Mouse (Mus musculus) midbrain, embryonic 15.5 days (tissue): Measurements from ENCODE around the gene Adamtsl1. TPM values are rescaled to one million over a fixed set of nuclear protein-coding genes. Genes with fewer than 3 reads are reported as not detected.

Experiments
- ATAC-seq: fragments of 200-750 bp; cut with Nextera tagmentation; replicated peaks from 2 replicates; pipeline ENCODE4 v1.8.0; 2017; ENCODE audit warnings: moderate TSS enrichment
- H3K27ac ChIP-seq: fragments of 300-500 bp; sonication (generic); 2 replicates; pipeline ENCODE4 v1.5.1; 2015; ENCODE audit warnings: mild to moderate bottlenecking, inconsistent platforms
- H3K27me3 ChIP-seq: fragments of 300-500 bp; sonication (generic); replicated peaks from 2 replicates; pipeline ENCODE4 v1.6.1; 2015; ENCODE audit warnings: inconsistent platforms
- H3K36me3 ChIP-seq: fragments of 300-500 bp; sonication (generic); replicated peaks from 2 replicates; pipeline ENCODE4 v1.6.1; 2015; ENCODE audit warnings: inconsistent platforms
- H3K4me1 ChIP-seq: fragments of 300-500 bp; sonication (generic); 2 replicates; pipeline ENCODE4 v1.6.1; 2015; ENCODE audit warnings: inconsistent platforms
- H3K4me2 ChIP-seq: fragments of 300-500 bp; sonication (generic); 2 replicates; pipeline ENCODE4 v1.6.1; 2015; ENCODE audit warnings: inconsistent platforms, mild to moderate bottlenecking, moderate library complexity
- H3K4me3 ChIP-seq: fragments of 300-500 bp; sonication (generic); 2 replicates; pipeline ENCODE4 v1.5.1; 2015; ENCODE audit warnings: mild to moderate bottlenecking, inconsistent platforms
- H3K9ac ChIP-seq: fragments of 300-500 bp; sonication (generic); 2 replicates; pipeline ENCODE4 v1.6.1; 2015; ENCODE audit warnings: mild to moderate bottlenecking, inconsistent platforms
- H3K9me3 ChIP-seq: fragments of 300-500 bp; sonication (generic); 2 replicates; pipeline ENCODE4 v1.6.1; 2016; ENCODE audit warnings: inconsistent platforms
- WGBS: fragments of 180-500 bp; shearing (Covaris S2); methylation state at CpG from one replicate; pipeline ENCODE4 v1.1.7; 2015; ENCODE audit warnings: mixed read lengths; 5-methylcytosine and 5-hydroxymethylcytosine counted together
- polyA plus RNA-seq: library from polyadenylated mRNA; unstranded; fragments of >200 nt; fragmentation: Nextera tagmentation; extraction: Ambion mirVana; gene quantifications from 2 replicates; pipeline ENCODE4 v1.2.1, GENCODE M21; 2015

The Adamtsl1 gene
- polyA plus RNA-seq, 1 experiment from 2014 or later, result 6.5 TPM

GRCm38 (mm10) chr4:86416401-86417025, 902.5 kb downstream of the Adamtsl1 start:
- Histone ChIP-seq H3K4me1 (no peaks in the 10 kb centered on the region), H3K36me3 (no peaks in the 10 kb centered on the region), H3K27me3 (no peaks in the 10 kb centered on the region), H3K9ac (no peak overlapping the region), H3K4me2 (no peak overlapping the region), H3K9me3 (no peaks in the 10 kb centered on the region), H3K27ac (no peak overlapping the region), H3K4me3 (no peak overlapping the region)
- WGBS, result 68% methylated on average over 15 of the region's 15 CpGs
- 0 out of 2 replicates have a peak, but pooled peaks have one; percentile 45 for ATAC-seq

GRCm38 (mm10) chr4:86422586-86422985, 908.6 kb downstream of the Adamtsl1 start:
- ATAC-seq, result no peak
- Histone ChIP-seq H3K4me1 (no peaks in the 10 kb centered on the region), H3K4me3 (no peak overlapping the region), H3K4me2 (no peak overlapping the region), H3K9ac (no peak overlapping the region), H3K27me3 (no peaks in the 10 kb centered on the region), H3K9me3 (no peaks in the 10 kb centered on the region), H3K27ac (no peak overlapping the region), H3K36me3 (no peaks in the 10 kb centered on the region)
- 74% methylated on average over 6 of the region's 6 CpGs for WGBS

- Histone ChIP-seq H3K9ac (no peak overlapping the region), H3K27ac (no peak overlapping the region), H3K4me3 (no peak overlapping the region), H3K27me3 (no peaks in the 10 kb centered on the region), H3K4me2 (no peak overlapping the region), H3K36me3 (no peaks in the 10 kb centered on the region), H3K4me1 (no peaks in the 10 kb centered on the region), H3K9me3 (no peaks in the 10 kb centered on the region)
- 93% methylated on average over 7 of the region's 7 CpGs for WGBS
- no peak for ATAC-seq
These were observed 911.6 kb downstream of the Adamtsl1 start for GRCm38 (mm10) chr4:86425581-86425980.

- no peaks in the 10 kb centered on the region for H3K4me1 ChIP-seq
- no peak overlapping the region for H3K4me3 ChIP-seq
- H3K27me3 ChIP-seq, result no peaks in the 10 kb centered on the region
- no peak overlapping the region for H3K9ac ChIP-seq
- no peak overlapping the region for H3K4me2 ChIP-seq
- no peaks in the 10 kb centered on the region for H3K9me3 ChIP-seq
- H3K27ac ChIP-seq, result no peak overlapping the region
- WGBS, result 52% methylated on average over 11 of the region's 11 CpGs
- no peaks in the 10 kb centered on the region for H3K36me3 ChIP-seq
- ATAC-seq, result no peak
These were observed 912.6 kb downstream of the Adamtsl1 start for GRCm38 (mm10) chr4:86426549-86426948.

GRCm38 (mm10) chr4:86427312-86427711, 913.3 kb downstream of the Adamtsl1 start:
- no peak overlapping the region for H3K27ac ChIP-seq
- H3K27me3 ChIP-seq, result no peaks in the 10 kb centered on the region
- H3K36me3 ChIP-seq, result no peaks in the 10 kb centered on the region
- ATAC-seq, result no peak
- 74% methylated on average over 5 of the region's 5 CpGs for whole genome bisulfite sequencing
- H3K9ac ChIP-seq, result no peak overlapping the region
- H3K4me1 ChIP-seq, result no peaks in the 10 kb centered on the region
- H3K4me2 ChIP-seq, result no peak overlapping the region
- no peaks in the 10 kb centered on the region for H3K9me3 ChIP-seq
- H3K4me3 ChIP-seq, result no peak overlapping the region

- Histone ChIP-seq H3K4me2 (no peak overlapping the region), H3K4me1 (no peaks in the 10 kb centered on the region), H3K27me3 (no peaks in the 10 kb centered on the region), H3K36me3 (no peaks in the 10 kb centered on the region), H3K9me3 (no peaks in the 10 kb centered on the region), H3K27ac (no peak overlapping the region), H3K9ac (no peak overlapping the region), H3K4me3 (no peak overlapping the region)
- 90% methylated on average over 6 of the region's 6 CpGs for WGBS
- ATAC-seq, result no peak
These were observed 914.2 kb downstream of the Adamtsl1 start for GRCm38 (mm10) chr4:86428091-86428745.

GRCm38 (mm10) chr4:86435631-86436030, 921.7 kb downstream of the Adamtsl1 start:
- WGBS, result 88% methylated on average over 3 of the region's 3 CpGs
- Histone ChIP-seq H3K4me2 (no peak overlapping the region), H3K27me3 (no peaks in the 10 kb centered on the region), H3K4me1 (no peaks in the 10 kb centered on the region), H3K27ac (no peak overlapping the region), H3K4me3 (no peak overlapping the region), H3K9me3 (no peaks in the 10 kb centered on the region), H3K36me3 (no peaks in the 10 kb centered on the region), H3K9ac (no peak overlapping the region)
- no peak for ATAC-seq

- H3K27me3 ChIP-seq, result no peaks in the 10 kb centered on the region
- H3K4me3 ChIP-seq, result no peak overlapping the region
- ATAC-seq, result no peak
- no peaks in the 10 kb centered on the region for H3K4me1 ChIP-seq
- no peak overlapping the region for H3K9ac ChIP-seq
- no peak overlapping the region for H3K4me2 ChIP-seq
- H3K27ac ChIP-seq, result no peak overlapping the region
- no peaks in the 10 kb centered on the region for H3K36me3 ChIP-seq
- WGBS, result 87% methylated on average over 3 of the region's 3 CpGs
- no peaks in the 10 kb centered on the region for H3K9me3 ChIP-seq
These were observed 922.4 kb downstream of the Adamtsl1 start for GRCm38 (mm10) chr4:86436336-86436735.

GRCm38 (mm10) chr4:86450468-86450867, 936.5 kb downstream of the Adamtsl1 start:
- no peak for ATAC-seq
- no peak overlapping the region for H3K27ac ChIP-seq
- 89% methylated on average over 3 of the region's 3 CpGs for WGBS
- no peaks in the 10 kb centered on the region for H3K9me3 ChIP-seq
- H3K36me3 ChIP-seq, result no peaks in the 10 kb centered on the region
- no peaks in the 10 kb centered on the region for H3K4me1 ChIP-seq
- no peak overlapping the region for H3K9ac ChIP-seq
- H3K27me3 ChIP-seq, result no peaks in the 10 kb centered on the region
- H3K4me2 ChIP-seq, result no peak overlapping the region
- no peak overlapping the region for H3K4me3 ChIP-seq

- no peak for ATAC-seq
- Histone ChIP-seq H3K27me3 (no peaks in the 10 kb centered on the region), H3K27ac (no peak overlapping the region), H3K36me3 (no peaks in the 10 kb centered on the region), H3K4me3 (no peak overlapping the region), H3K4me1 (no peaks in the 10 kb centered on the region), H3K9me3 (no peaks in the 10 kb centered on the region), H3K4me2 (no peak overlapping the region), H3K9ac (no peak overlapping the region)
- WGBS, result 93% methylated on average over 5 of the region's 5 CpGs
These were observed 950.8 kb downstream of the Adamtsl1 start for GRCm38 (mm10) chr4:86464808-86465207.
